Mouse (Mus musculus) liver, embryonic 13.5 days (tissue): ENCODE measurements around the gene Mtx3. TPM values are rescaled to one million over a fixed set of nuclear protein-coding genes. Genes with fewer than 3 reads are reported as not detected.

Experiments used
- ATAC-seq: fragments of 200-750 bp; cut with Nextera tagmentation; 2 replicates; pipeline ENCODE4 v1.8.0; 2017; ENCODE audit warnings: low read depth, mild to moderate bottlenecking, moderate number of reproducible peaks, moderate library complexity
- DNase-seq: peaks from one replicate; pipeline ENCODE4 v3.0.0; 2022
- H3K27ac ChIP-seq: fragments of 300-500 bp; sonication (generic); 2 replicates; pipeline ENCODE4 v1.5.1; 2015; ENCODE audit warnings: moderate library complexity, mild to moderate bottlenecking, inconsistent platforms
- H3K27me3 ChIP-seq: fragments of 300-500 bp; sonication (generic); 2 replicates; pipeline ENCODE4 v1.6.1; 2015; ENCODE audit warnings: mild to moderate bottlenecking, inconsistent platforms
- H3K36me3 ChIP-seq: fragments of 300-500 bp; sonication (generic); 2 replicates; pipeline ENCODE4 v1.6.1; 2015; ENCODE audit warnings: mild to moderate bottlenecking, inconsistent platforms
- H3K4me1 ChIP-seq: fragments of 300-500 bp; sonication (generic); replicated peaks from 2 replicates; pipeline ENCODE4 v1.6.1; 2015; ENCODE audit warnings: inconsistent platforms
- H3K4me2 ChIP-seq: fragments of 300-500 bp; sonication (generic); 2 replicates; pipeline ENCODE4 v1.6.1; 2015; ENCODE audit warnings: inconsistent platforms, mild to moderate bottlenecking, moderate library complexity
- H3K4me3 ChIP-seq: fragments of 300-500 bp; sonication (generic); replicated peaks from 2 replicates; pipeline ENCODE4 v1.5.1; 2015; ENCODE audit warnings: mild to moderate bottlenecking, inconsistent platforms
- H3K9ac ChIP-seq: fragments of 300-500 bp; sonication (generic); 2 replicates; pipeline ENCODE4 v1.6.1; 2015; ENCODE audit warnings: mild to moderate bottlenecking, inconsistent platforms
- H3K9me3 ChIP-seq: fragments of 300-500 bp; sonication (generic); replicated peaks from 2 replicates; pipeline ENCODE4 v1.6.1; 2016; ENCODE audit warnings: inconsistent platforms
- WGBS: fragments of 180-500 bp; shearing (Covaris S2); methylation state at CpG from one replicate; pipeline ENCODE4 v1.1.7; 2015; ENCODE audit not compliant: insufficient replicate concordance; 5-methylcytosine and 5-hydroxymethylcytosine counted together
- polyA plus RNA-seq: library from polyadenylated mRNA; unstranded; fragments of >200 nt; fragmentation: Nextera tagmentation; extraction: Ambion mirVana; gene quantifications from 2 replicates; pipeline ENCODE4 v1.2.1, GENCODE M21; 2015

The Mtx3 gene
- polyA plus RNA-seq, 1 experiment from 2014 or later: 0.85 TPM

DNA sequence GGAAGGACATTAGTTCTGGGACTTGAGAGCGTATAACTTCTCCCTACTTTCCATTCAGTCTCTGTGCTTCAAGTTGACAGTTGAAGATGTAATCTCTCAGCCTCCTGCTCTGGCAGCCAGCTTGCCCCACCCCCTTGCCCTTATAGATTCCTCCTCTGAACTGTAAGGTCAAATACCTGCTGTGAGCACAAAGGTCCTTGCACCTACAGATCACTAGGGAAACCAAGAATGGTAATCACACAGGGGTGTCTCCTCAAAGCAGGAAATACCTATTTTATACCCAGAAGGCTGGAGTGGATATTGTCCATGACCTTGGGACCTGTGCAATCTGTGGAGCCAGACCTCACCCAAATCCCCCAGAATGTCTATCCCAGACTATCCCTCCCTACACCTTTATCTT lies 40.4 kb downstream of the Mtx3 start:
- ATAC-seq (no peak), DNase-seq (no peak)
- no peaks in the 10 kb centered on the region for H3K36me3 ChIP-seq
- no peaks in the 10 kb centered on the region for H3K27me3 ChIP-seq
- 20% methylated on average over 1 of the region's 1 CpGs for WGBS
- no peaks in the 10 kb centered on the region for H3K4me1 ChIP-seq
- H3K4me3 ChIP-seq: no peak overlapping the region
- H3K9ac ChIP-seq: no peak overlapping the region
- no peak overlapping the region for H3K27ac ChIP-seq
- H3K9me3 ChIP-seq: no peaks in the 10 kb centered on the region
- no peak overlapping the region for H3K4me2 ChIP-seq

DNA sequence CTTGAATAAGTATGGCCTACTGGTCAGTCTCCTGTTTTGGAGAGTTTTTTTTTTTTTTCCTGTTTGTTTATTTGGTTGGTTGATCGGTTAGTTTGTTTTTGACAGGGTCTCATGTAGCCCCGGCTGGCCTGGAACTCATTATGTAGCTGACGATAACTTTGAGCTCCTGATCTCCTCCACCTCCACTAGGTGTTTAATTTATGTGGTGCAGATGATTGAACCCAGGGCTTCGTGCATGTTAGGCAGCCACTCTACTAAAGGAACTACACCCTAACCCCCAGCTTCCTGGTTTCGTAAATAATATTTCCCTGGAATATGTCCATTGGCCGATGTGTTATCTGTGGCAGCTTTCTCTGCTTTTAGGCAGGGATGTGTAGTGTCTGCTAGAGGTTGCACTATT lies 54.5 kb downstream of the Mtx3 start:
- no peak overlapping the region for H3K4me3 ChIP-seq
- H3K4me2 ChIP-seq: no peak overlapping the region
- no peak for DNase-seq
- H3K27ac ChIP-seq: no peak overlapping the region
- H3K4me1 ChIP-seq: no peaks in the 10 kb centered on the region
- no peaks in the 10 kb centered on the region for H3K27me3 ChIP-seq
- H3K36me3 ChIP-seq: no peaks in the 10 kb centered on the region
- no peak for ATAC-seq
- H3K9ac ChIP-seq: no peak overlapping the region
- 73% methylated on average over 6 of the region's 6 CpGs for WGBS
- H3K9me3 ChIP-seq: no peaks in the 10 kb centered on the region

DNA sequence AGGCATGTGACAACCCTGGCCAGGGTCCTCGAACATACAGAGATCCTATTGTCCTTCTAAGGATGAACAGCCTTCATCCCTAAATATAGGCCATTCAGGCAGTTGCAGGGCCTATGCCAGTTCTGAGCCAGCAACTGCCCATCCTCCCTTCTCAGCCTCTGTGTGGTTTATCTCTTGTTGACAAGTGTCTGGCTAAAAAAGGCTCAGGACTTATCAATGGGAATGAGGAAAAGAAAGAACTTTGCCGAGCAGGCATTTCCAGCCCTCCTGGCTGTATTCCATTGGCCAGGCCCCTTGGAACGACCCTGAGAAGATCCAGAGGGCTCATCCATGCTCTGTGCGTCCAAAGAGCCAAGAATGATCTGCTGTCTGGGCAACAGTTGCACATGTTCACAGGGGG lies 58.7 kb downstream of the Mtx3 start:
- H3K9ac ChIP-seq: no peak overlapping the region
- H3K27me3 ChIP-seq: no peaks in the 10 kb centered on the region
- no peak overlapping the region for H3K4me2 ChIP-seq
- H3K4me3 ChIP-seq: no peak overlapping the region
- 33% methylated on average over 4 of the region's 4 CpGs for WGBS
- no peaks in the 10 kb centered on the region for H3K4me1 ChIP-seq
- no peaks in the 10 kb centered on the region for H3K9me3 ChIP-seq
- no peak for ATAC-seq
- no peak overlapping the region for H3K27ac ChIP-seq
- no peaks in the 10 kb centered on the region for H3K36me3 ChIP-seq
- DNase-seq: no peak

DNA sequence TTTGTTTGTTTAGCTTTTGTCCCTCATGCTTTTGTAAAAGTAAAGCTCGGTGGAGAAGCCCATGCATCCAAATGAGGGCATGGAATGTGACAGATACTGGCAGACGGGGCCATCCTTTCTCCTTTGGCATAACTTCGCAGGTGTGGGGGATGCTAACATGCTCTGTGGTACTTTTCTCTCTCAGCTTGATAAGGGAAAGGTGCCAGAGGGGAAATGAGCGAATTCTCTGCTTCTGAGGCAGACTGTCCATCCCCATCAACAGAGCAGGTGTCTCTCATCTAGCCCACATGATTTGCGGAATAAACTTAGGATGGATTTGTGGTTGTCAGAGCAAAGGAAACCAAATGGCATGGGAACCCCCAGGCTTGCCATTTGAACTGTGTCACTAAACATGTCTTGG lies 61.4 kb downstream of the Mtx3 start:
- 64% methylated on average over 5 of the region's 5 CpGs for WGBS
- DNase-seq (no peak), ATAC-seq (no peak)

DNA sequence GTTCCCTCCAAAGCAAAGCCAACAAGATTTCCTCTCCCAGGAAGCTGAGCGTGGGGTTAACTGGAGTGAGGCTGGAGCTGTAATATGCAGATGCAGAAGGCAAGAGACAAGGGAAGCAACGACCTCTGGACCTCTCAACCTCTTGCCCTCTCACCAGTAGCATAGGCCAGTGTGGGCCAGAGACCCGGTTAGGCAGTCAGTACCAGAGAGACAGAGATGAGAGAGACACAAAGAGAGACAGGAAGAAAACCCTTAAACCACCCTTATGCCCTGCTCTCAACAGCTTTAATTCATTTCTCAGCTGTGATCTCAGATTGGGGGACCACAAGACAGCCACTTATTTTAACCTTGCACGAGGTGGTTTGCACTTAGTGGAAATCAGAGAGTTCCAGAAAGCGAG lies 62.8 kb downstream of the Mtx3 start:
- no peak overlapping the region for H3K9ac ChIP-seq
- H3K4me1 ChIP-seq: no peaks in the 10 kb centered on the region
- no peaks in the 10 kb centered on the region for H3K9me3 ChIP-seq
- 32% methylated on average over 5 of the region's 5 CpGs for WGBS
- no peak overlapping the region for H3K4me3 ChIP-seq
- no peaks in the 10 kb centered on the region for H3K27me3 ChIP-seq
- DNase-seq: no peak
- no peak overlapping the region for H3K27ac ChIP-seq
- H3K36me3 ChIP-seq: no peaks in the 10 kb centered on the region
- ATAC-seq: no peak
- no peak overlapping the region for H3K4me2 ChIP-seq

More for the DNA sequence above, 61.4 kb downstream of the Mtx3 start:
- H3K27me3 ChIP-seq: no peaks in the 10 kb centered on the region
- H3K4me3 ChIP-seq: no peak overlapping the region
- no peak overlapping the region for H3K4me2 ChIP-seq
- H3K36me3 ChIP-seq: no peaks in the 10 kb centered on the region
- no peaks in the 10 kb centered on the region for H3K4me1 ChIP-seq
- no peak overlapping the region for H3K9ac ChIP-seq
- H3K9me3 ChIP-seq: no peaks in the 10 kb centered on the region
- no peak overlapping the region for H3K27ac ChIP-seq

Other genes starting within 250 kb of the Mtx3 start
- gene Serinc5, start 233.7 kb upstream of the Mtx3 start, polyA plus RNA-seq: 14.7 and 20.2 TPM in 2 replicates
- 0.23 and 0.30 TPM in 2 replicates for gene Thbs4, start 49.9 kb upstream of the Mtx3 start, polyA plus RNA-seq